Mouse (Mus musculus): ENCODE measurements around the gene Stx4a. TPM values are rescaled to one million over a fixed set of nuclear protein-coding genes. Genes with fewer than 3 reads are reported as not detected.

The Stx4a gene
- 36.1 and 40.7 TPM in 2 replicates for polyA plus RNA-seq (2015; fragmentation: Nextera tagmentation; extraction: Ambion mirVana)

DNA sequence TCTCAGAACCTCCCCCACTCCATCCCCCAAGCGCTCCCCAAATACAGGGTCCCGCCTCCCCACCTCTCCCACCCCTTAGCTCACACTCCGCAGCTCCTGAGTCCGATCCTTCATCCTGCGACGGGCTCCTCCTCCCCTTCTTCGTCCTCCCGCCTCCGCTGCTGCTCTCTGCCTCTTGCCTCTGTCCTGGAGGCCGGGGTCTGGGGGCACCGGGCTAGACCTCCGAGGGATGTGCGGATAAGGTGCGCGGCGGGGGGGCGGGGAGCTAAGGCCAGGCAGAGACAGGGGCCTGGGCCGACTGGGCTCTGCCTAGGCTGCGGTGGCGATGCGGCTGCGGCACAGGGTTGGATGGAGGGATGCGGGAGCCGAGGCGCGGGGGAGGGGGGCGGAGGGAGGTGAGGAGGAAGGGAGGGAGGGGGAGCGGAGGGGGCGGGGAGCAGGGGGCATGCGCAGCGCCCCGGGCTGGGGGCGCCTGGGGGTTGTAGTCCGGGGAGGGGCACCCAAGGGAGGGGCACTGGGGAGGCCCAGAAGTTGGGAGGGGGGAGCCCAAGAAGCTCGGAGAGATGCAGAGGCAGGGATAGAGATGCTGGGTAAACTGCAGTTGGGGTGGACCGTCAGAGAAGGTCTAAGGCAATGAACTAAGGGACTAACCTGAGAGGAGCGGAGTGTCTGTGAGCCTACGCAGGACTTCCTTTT is at the start of gene Stx4a, which contains the start of gene Stx1b:
Gene Stx4a (plus strand): TSS at position 119 of the 696 bp plus-strand sequence.
Gene Stx1b (minus strand): TSS at position 374 of the 696 bp plus-strand sequence.

GRCm38 (mm10) chr7:127776426-127776825 is 47.7 kb upstream of the Stx4a start, which contains the start of gene Setd1a:
TSS of gene Setd1a (plus strand) at chr7:127776670.

GRCm38 (mm10) chr7:127785308-127785707 is 38.8 kb upstream of the Stx4a start, which contains the start of gene Gm49388:
TSS of gene Gm49388 (plus strand) at chr7:127785608.

GRCm38 (mm10) chr7:127800435-127801009 is 23.6 kb upstream of the Stx4a start, which contains the start of gene Hsd3b7:
TSS of gene Hsd3b7 (plus strand) at chr7:127800604.

DNA sequence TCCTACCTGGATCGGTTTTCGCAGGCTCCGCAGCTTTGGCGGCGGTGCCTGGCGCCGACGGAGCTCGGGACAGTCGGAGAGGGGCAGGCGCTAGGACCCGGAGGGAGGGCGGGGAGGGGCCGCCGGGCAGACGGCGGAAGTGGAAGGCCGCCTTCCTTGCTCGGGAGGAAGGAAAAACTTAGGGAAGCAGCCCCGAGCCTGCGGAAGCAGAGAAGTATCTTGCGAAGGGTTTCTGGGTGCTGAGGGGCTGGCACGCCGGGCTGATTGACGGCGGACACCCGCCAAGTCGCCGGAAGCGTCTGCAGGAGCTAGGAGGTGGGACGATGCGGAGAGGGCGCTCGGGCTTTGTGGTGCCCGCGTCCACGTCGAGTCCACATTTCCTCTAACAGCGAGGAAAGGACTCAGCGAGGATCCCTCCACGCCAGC is 52.0 kb downstream of the Stx4a start, which contains the start of gene Zfp646:
Gene Zfp646 (plus strand): TSS at position 181 of the 426 bp plus-strand sequence.

DNA sequence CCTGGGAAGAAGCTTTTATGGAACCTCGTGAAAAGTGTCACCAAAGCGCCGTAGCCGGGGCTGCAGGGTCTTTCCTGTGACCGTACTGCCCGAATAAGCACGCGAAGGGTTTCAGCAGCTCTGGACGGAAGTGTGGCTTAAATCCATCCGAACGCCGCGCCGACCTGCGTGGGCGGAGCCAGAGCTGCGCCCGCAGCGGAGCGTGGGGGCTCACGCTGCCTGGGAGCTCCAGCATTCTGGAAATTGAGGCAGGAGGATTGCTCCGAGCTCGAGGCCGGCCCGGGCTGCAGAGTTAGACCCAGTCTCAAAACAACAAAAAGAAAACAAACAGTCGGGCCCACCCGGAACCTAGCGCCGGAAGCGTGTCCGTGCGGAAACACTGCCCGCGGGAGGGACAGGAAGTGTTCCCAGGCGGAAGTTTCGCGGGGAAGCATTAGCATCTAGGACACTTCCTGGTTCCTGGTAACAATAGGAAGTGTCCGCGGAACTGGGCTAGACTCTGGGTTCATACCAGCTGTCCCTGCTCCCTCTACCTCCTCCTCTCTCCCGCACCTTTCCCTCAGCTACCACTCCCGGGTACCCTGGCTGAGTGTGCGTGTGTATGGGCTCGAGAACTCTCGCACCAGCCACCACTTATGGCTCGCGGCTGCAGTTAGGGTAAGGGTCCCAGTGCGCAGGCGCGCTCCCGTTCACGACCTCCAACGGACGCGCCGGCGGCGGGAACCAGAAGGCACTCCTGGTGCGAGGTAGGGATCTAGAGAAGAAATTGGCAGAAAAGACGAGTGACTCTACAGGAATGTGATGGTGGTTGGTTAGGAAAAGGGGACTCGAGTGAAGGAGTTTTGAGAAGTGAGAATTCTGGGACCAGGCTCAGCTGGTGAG is 52.6 kb downstream of the Stx4a start, which contains the start of gene Zfp668:
Gene Zfp668 (minus strand): TSS at position 362 of the 882 bp plus-strand sequence.

DNA sequence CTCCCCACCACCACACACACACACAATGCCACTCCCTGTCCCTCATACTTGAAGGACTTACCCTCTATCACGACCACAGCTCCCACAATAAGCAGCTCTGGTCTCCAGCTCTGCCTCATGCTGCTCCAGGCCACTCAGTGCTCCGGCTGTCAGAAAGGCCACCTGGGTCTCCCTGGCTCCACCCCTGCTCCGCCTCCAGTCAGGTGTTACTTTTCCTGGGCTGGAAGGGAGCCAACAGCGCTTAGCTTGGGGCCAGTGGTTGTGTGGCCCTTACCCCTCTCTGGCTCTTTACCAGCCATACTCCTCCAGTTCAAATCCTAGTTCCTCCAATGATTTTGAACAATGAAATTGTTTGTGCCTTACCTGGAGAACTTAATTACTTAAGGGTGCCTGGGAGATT is 66.7 kb downstream of the Stx4a start, which contains the start of gene Prss53:
Gene Prss53 (minus strand): TSS at position 173 of the 400 bp plus-strand sequence.

DNA sequence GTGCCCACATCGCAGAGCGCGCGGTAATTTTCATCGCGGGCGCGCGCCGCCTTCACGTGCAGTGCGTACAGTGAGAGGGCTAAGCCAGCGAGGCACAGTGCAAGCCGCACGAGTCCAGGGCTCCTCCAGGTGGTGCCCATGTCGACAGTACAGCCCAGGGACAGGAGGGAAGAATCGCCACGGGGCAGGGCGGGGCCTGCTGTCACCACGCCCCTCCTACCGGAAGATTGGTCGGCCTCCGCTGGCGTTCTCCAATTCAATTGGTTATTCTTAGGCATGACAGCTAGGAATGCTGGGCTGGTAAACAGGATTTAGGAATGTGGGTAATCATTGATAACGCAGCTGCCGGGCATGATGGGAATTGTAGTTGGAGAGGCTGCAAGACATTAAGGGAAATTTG is 71.3 kb downstream of the Stx4a start, which contains the start of the genes Gm21974 and Vkorc1:
Gene Gm21974 (minus strand): TSS at position 13 of the 400 bp plus-strand sequence.
Gene Vkorc1 (minus strand): TSS at position 176 of the 400 bp plus-strand sequence.

Other genes starting within 250 kb of the Stx4a start
- 8.9 and 15.7 TPM in 2 replicates for gene Ccdc189, start 235.7 kb upstream of the Stx4a start, polyA plus RNA-seq (2015; fragmentation: Nextera tagmentation; extraction: Ambion mirVana)
- gene Rnf40, start 235.5 kb upstream of the Stx4a start, polyA plus RNA-seq (2015; fragmentation: Nextera tagmentation; extraction: Ambion mirVana), result 17.1 and 22.9 TPM in 2 replicates
- 4.5 and 5.9 TPM in 2 replicates for gene Zfp629, start 208.5 kb upstream of the Stx4a start, polyA plus RNA-seq (2015; fragmentation: Nextera tagmentation; extraction: Ambion mirVana)
- 137 and 174 TPM in 2 replicates for gene Bcl7c, start 115.4 kb upstream of the Stx4a start, polyA plus RNA-seq (2015; fragmentation: Nextera tagmentation; extraction: Ambion mirVana)
- gene Ctf1, start 111.6 kb upstream of the Stx4a start, polyA plus RNA-seq (2015; fragmentation: Nextera tagmentation; extraction: Ambion mirVana), result 9.4 and 12.0 TPM in 2 replicates
- 0.06 and 0.10 TPM in 2 replicates for gene Ctf2, start 92.1 kb upstream of the Stx4a start, polyA plus RNA-seq (2015; fragmentation: Nextera tagmentation; extraction: Ambion mirVana)
- gene Fbxl19, start 79.8 kb upstream of the Stx4a start, polyA plus RNA-seq (2015; fragmentation: Nextera tagmentation; extraction: Ambion mirVana), result 1.9 and 2.2 TPM in 2 replicates
- 22.4 and 30.3 TPM in 2 replicates for gene Orai3, start 54.5 kb upstream of the Stx4a start, polyA plus RNA-seq (2015; fragmentation: Nextera tagmentation; extraction: Ambion mirVana)
- 18.0 and 18.3 TPM in 2 replicates for gene Setd1a, start 47.6 kb upstream of the Stx4a start, polyA plus RNA-seq (2015; fragmentation: Nextera tagmentation; extraction: Ambion mirVana)
- not detected in 2 replicates for gene Gm49388, start 38.7 kb upstream of the Stx4a start, polyA plus RNA-seq (2015; fragmentation: Nextera tagmentation; extraction: Ambion mirVana)
- 38.2 and 51.3 TPM in 2 replicates for gene Hsd3b7, start 23.7 kb upstream of the Stx4a start, polyA plus RNA-seq (2015; fragmentation: Nextera tagmentation; extraction: Ambion mirVana)
- gene Stx1b, start 255 bp downstream of the Stx4a start, polyA plus RNA-seq (2015; fragmentation: Nextera tagmentation; extraction: Ambion mirVana), result 4.0 and 5.3 TPM in 2 replicates
- 5.1 and 5.5 TPM in 2 replicates for gene Zfp646, start 51.9 kb downstream of the Stx4a start, polyA plus RNA-seq (2015; fragmentation: Nextera tagmentation; extraction: Ambion mirVana)
- gene Zfp668, start 52.5 kb downstream of the Stx4a start, polyA plus RNA-seq (2015; fragmentation: Nextera tagmentation; extraction: Ambion mirVana), result 8.6 and 10.2 TPM in 2 replicates
- gene Prss53, start 66.7 kb downstream of the Stx4a start, polyA plus RNA-seq (2015; fragmentation: Nextera tagmentation; extraction: Ambion mirVana), result 0.72 and 0.84 TPM in 2 replicates
- gene Gm21974, start 71.2 kb downstream of the Stx4a start, polyA plus RNA-seq (2015; fragmentation: Nextera tagmentation; extraction: Ambion mirVana), result not detected in 2 replicates
- 209 and 232 TPM in 2 replicates for gene Vkorc1, start 71.3 kb downstream of the Stx4a start, polyA plus RNA-seq (2015; fragmentation: Nextera tagmentation; extraction: Ambion mirVana)
- gene Bckdk, start 79.8 kb downstream of the Stx4a start, polyA plus RNA-seq (2015; fragmentation: Nextera tagmentation; extraction: Ambion mirVana), result 87.5 and 128 TPM in 2 replicates
- gene Kat8, start 88.2 kb downstream of the Stx4a start, polyA plus RNA-seq (2015; fragmentation: Nextera tagmentation; extraction: Ambion mirVana), result 23.3 and 29.7 TPM in 2 replicates
- gene Prss8, start 105.8 kb downstream of the Stx4a start, polyA plus RNA-seq (2015; fragmentation: Nextera tagmentation; extraction: Ambion mirVana), result 1.0 and 2.5 TPM in 2 replicates
- gene Prss36, start 122.4 kb downstream of the Stx4a start, polyA plus RNA-seq (2015; fragmentation: Nextera tagmentation; extraction: Ambion mirVana), result 12.9 and 13.1 TPM in 2 replicates
- 170 and 234 TPM in 2 replicates for gene Fus, start 143.2 kb downstream of the Stx4a start, polyA plus RNA-seq (2015; fragmentation: Nextera tagmentation; extraction: Ambion mirVana)
- gene Pycard, start 169.6 kb downstream of the Stx4a start, polyA plus RNA-seq (2015; fragmentation: Nextera tagmentation; extraction: Ambion mirVana), result 37.4 and 57.5 TPM in 2 replicates
- 0.15 TPM in 1 of 2 replicates, not detected in the other for gene Trim72, start 179.7 kb downstream of the Stx4a start, polyA plus RNA-seq (2015; fragmentation: Nextera tagmentation; extraction: Ambion mirVana)
- 1.8 and 2.1 TPM in 2 replicates for gene Itgam, start 238.3 kb downstream of the Stx4a start, polyA plus RNA-seq (2015; fragmentation: Nextera tagmentation; extraction: Ambion mirVana)
- 0.06 TPM in 1 of 2 replicates, not detected in the other for gene Gm49368, start 238.4 kb downstream of the Stx4a start, polyA plus RNA-seq (2015; fragmentation: Nextera tagmentation; extraction: Ambion mirVana)